Mouse (Mus musculus) ES-E14 (cell line): Measurements from ENCODE around the gene Eno4. TPM values are rescaled to one million over a fixed set of nuclear protein-coding genes. Genes with fewer than 3 reads are reported as not detected.

ENCODE experiments used
- DNase-seq: peaks from one replicate; pipeline ENCODE4 v3.0.0-alpha.2; 2013; ENCODE audit warnings: low read depth, low spot score
- H3K27ac ChIP-seq: 2 replicates; pipeline ENCODE4 v1.5.1; 2012; ENCODE audit warnings: low read depth, mild to moderate bottlenecking, low read length, moderate library complexity, mixed read lengths; ENCODE audit not compliant: poor library complexity, insufficient read depth, severe bottlenecking
- H3K36me3 ChIP-seq: 2 replicates; pipeline ENCODE4 v1.6.1; 2012; ENCODE audit warnings: mild to moderate bottlenecking, low read length, moderate library complexity, mixed read lengths; ENCODE audit not compliant: control insufficient read depth, poor library complexity, insufficient read depth, severe bottlenecking
- H3K4me1 ChIP-seq, 2 experiments: fragments of 150-350 bp in 1 of 2; sonication (generic) in 1 of 2; 2 replicates each; pipeline ENCODE4 v1.6.1; 2012; ENCODE audit warnings: low read length in 2 of 2, mild to moderate bottlenecking in 1 of 2, mixed read lengths in 1 of 2; ENCODE audit not compliant: control insufficient read depth in 2 of 2, insufficient read depth in 2 of 2, poor library complexity in 1 of 2
- H3K4me3 ChIP-seq, 2 experiments: fragments of 150-350 bp in 1 of 2; sonication (generic) in 1 of 2; 2 replicates each; pipeline ENCODE4 v1.5.1; 2012; ENCODE audit warnings: low read length in 2 of 2, low read depth in 1 of 2, mild to moderate bottlenecking in 1 of 2, mixed read lengths in 1 of 2; ENCODE audit not compliant: insufficient read depth in 1 of 2, poor library complexity in 1 of 2, severe bottlenecking in 1 of 2
- H3K9ac ChIP-seq: 2 replicates; pipeline ENCODE4 v1.6.1; 2012; ENCODE audit warnings: low read depth, mild to moderate bottlenecking, low read length, mixed read lengths; ENCODE audit not compliant: poor library complexity, insufficient read depth, severe bottlenecking
- H3K9me3 ChIP-seq: fragments of 150-350 bp; sonication (generic); 2 replicates; pipeline ENCODE4 v1.6.1; 2012; ENCODE audit warnings: low read depth, mild to moderate bottlenecking, low read length; ENCODE audit not compliant: control insufficient read depth, insufficient read depth
- CHD2 ChIP-seq: IDR thresholded peaks from 2 replicates; pipeline ENCODE4 v1.6.1; 2014; ENCODE audit warnings: mild to moderate bottlenecking, low read depth, low read length, inconsistent platforms
- HCFC1 ChIP-seq: IDR thresholded peaks from 2 replicates; pipeline ENCODE4 v1.6.1; 2012; ENCODE audit warnings: low read length, inconsistent platforms, borderline replicate concordance; ENCODE audit not compliant: insufficient read depth
- MAFK ChIP-seq: IDR thresholded peaks from 2 replicates; pipeline ENCODE4 v1.6.1; 2014; ENCODE audit warnings: mild to moderate bottlenecking, low read depth, low read length, inconsistent platforms; ENCODE audit not compliant: insufficient read depth
- ZC3H11A ChIP-seq: IDR thresholded peaks from 2 replicates; pipeline ENCODE4 v1.6.1; 2012; ENCODE audit warnings: low read depth, mild to moderate bottlenecking, inconsistent platforms, low read length, borderline replicate concordance
- ZNF384 ChIP-seq: IDR thresholded peaks from 2 replicates; pipeline ENCODE4 v1.6.1; 2012; ENCODE audit warnings: low read depth, low read length, inconsistent platforms
- in situ Hi-C, 2 experiments: fragments of 600-800 bp; cut with MboI; formaldehyde crosslinking; loops; one replicate each; pipeline ENCODE4 v1.15.1; 2025; ENCODE audit warnings: low sequenced_read_pairs in 2 of 2, inconsistent platforms in 1 of 2; ENCODE audit not compliant: unreplicated experiment in 2 of 2
- total RNA-seq: library from RNA; depleted of rRNA; stranded (reverse); fragments of 300-350 nt; gene quantifications from 2 replicates; pipeline ENCODE4 v1.2.3, GENCODE M21; 2012

Eno4 gene
- total RNA-seq, 1 experiment = 1.1 TPM

- Histone ChIP-seq H3K9ac (no peak overlapping the region), H3K27ac (no peak overlapping the region), H3K4me3 (no peak overlapping the region), H3K4me1 (peaks cover 0 to 5% of the 10 kb centered on the region in 2 experiments; a peak in 3 of 4 replicates), H3K36me3 (no peaks in the 10 kb centered on the region), H3K9me3 (no peaks in the 10 kb centered on the region)
- TF ChIP-seq ZNF384 (no peak), MAFK (no peak), ZC3H11A (no peak), CHD2 (no peak), HCFC1 (no peak)
- DNase-seq = no peak
- in situ Hi-C loops = no loop called here
Measured at GRCm38 (mm10) chr19:58963011-58963410, 19.8 kb downstream of the Eno4 start.

- no peak overlapping the region for H3K4me3 ChIP-seq
- no peaks in the 10 kb centered on the region; a peak in 2 of 4 replicates for H3K4me1 ChIP-seq
- H3K9ac ChIP-seq = no peak overlapping the region
- H3K36me3 ChIP-seq = no peaks in the 10 kb centered on the region
- no peak overlapping the region; the same call in 1 of the 2 replicates for H3K27ac ChIP-seq
- DNase-seq = peak; percentile 73
- in situ Hi-C loops = no loop called here
- H3K9me3 ChIP-seq = no peaks in the 10 kb centered on the region
- TF ChIP-seq CHD2 = 0 out of 2 replicates have a peak, but pooled peaks have one; percentile 17
- no peak for TF ChIP-seq ZC3H11A
Measured at GRCm38 (mm10) chr19:58968731-58969506, 25.7 kb downstream of the Eno4 start.

GRCm38 (mm10) chr19:58970826-58971225 lies 27.6 kb downstream of the Eno4 start:
- no peak overlapping the region for H3K4me3 ChIP-seq
- no peak for TF ChIP-seq ZNF384
- TF ChIP-seq CHD2 = no peak
- TF ChIP-seq ZC3H11A = no peak
- no peak for TF ChIP-seq MAFK
- no peak for TF ChIP-seq HCFC1
- in situ Hi-C loops = no loop called here
- H3K9ac ChIP-seq = no peak overlapping the region
- no peak overlapping the region for H3K27ac ChIP-seq
- no peaks in the 10 kb centered on the region; a peak in 2 of 4 replicates for H3K4me1 ChIP-seq
- no peak for DNase-seq
- no peaks in the 10 kb centered on the region for H3K36me3 ChIP-seq
- H3K9me3 ChIP-seq = no peaks in the 10 kb centered on the region

GRCm38 (mm10) chr19:58974126-58974525 lies 30.9 kb downstream of the Eno4 start:
- no peak for DNase-seq
- in situ Hi-C loops = no loop called here

More at GRCm38 (mm10) chr19:58974126-58974525, 30.9 kb downstream of the Eno4 start:
- Histone ChIP-seq H3K36me3 (no peaks in the 10 kb centered on the region), H3K9me3 (no peaks in the 10 kb centered on the region), H3K9ac (no peak overlapping the region), H3K4me3 (no peak overlapping the region), H3K4me1 (peaks cover 0 to 7% of the 10 kb centered on the region in 2 experiments; a peak in 3 of 4 replicates), H3K27ac (no peak overlapping the region)
- TF ChIP-seq ZNF384 (no peak), HCFC1 (no peak), CHD2 (no peak)
